Mouse (Mus musculus): Measurements from ENCODE around the gene Camsap3.

- TF ChIP-seq POLR2A (IDR thresholded peaks at IDR 0.05; ENCODE audit: control insufficient read depth in 1 of 2, insufficient read depth in 1 of 2, low read depth in 1 of 2, low read length in 2 of 2, poor library complexity in 1 of 2) (no peak), MYB (IDR thresholded peaks at IDR 0.05; ENCODE audit: low read depth, low read length) (no peak), CHD2 (IDR thresholded peaks at IDR 0.05; ENCODE audit: low read length) (no peak), RCOR1 (IDR thresholded peaks at IDR 0.05; ENCODE audit: low read depth, low read length) (no peak), EP300 (IDR thresholded peaks at IDR 0.05; ENCODE audit: low read depth in 1 of 2, low read length in 2 of 2) (no peak), ZNF384 (IDR thresholded peaks at IDR 0.05; ENCODE audit: low read depth, low read length) (no peak), ZKSCAN1 (IDR thresholded peaks at IDR 0.05; ENCODE audit: low read depth, low read length) (no peak), CTCF (IDR thresholded peaks at IDR 0.05 in 2 of 3, conservative IDR thresholded peaks at IDR 0.05 in 1 of 3; ENCODE audit: control insufficient read depth in 1 of 3, insufficient read depth in 1 of 3, low read depth in 2 of 3, low read length in 3 of 3, poor library complexity in 1 of 3, severe bottlenecking in 1 of 3) (no peak), RAD21 (IDR thresholded peaks at IDR 0.05; ENCODE audit: low read depth, low read length) (no peak), MYC (IDR thresholded peaks at IDR 0.05; ENCODE audit: low read depth, low read length) (no peak), E2F4 (IDR thresholded peaks at IDR 0.05; ENCODE audit: borderline replicate concordance, low read depth, low read length) (no peak)
Measured at GRCm38 (mm10) chr8:3576211-3576960, 10.7 kb upstream of the Camsap3 start.
